Mouse (Mus musculus): Measurements from ENCODE around the gene Ptger1.

The Ptger1 gene

GRCm38 (mm10) chr8:83665969-83666865 is at the start of gene Ptger1:
TSS of gene Ptger1 (plus strand) at chr8:83666678.
- no peak for DNase-seq (ENCODE audit: low read depth, low spot score)

DNA sequence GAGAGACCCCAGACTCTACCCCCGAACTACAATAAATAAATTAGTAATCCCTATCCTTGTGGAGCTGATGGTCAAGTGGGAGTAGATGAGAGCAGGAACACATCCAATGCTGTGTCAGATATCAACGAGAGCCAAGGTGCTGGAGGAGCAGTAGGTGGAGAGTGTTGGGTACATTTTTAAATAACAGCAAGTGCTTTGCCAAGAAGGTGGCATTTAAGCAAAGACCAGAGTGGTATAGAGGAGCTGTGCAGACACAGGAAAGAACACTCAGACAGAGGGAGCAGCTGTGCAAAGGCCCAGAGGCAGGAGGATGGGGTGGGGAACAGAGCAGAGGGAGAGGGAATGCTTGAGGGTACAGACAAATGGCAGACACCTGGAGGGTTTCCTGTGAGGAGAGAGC is 49.4 kb upstream of the Ptger1 start:
- no peak for DNase-seq (ENCODE audit: low read depth, low spot score)

GRCm38 (mm10) chr8:83618566-83618965 is 47.9 kb upstream of the Ptger1 start:
- DNase-seq (ENCODE audit: low read depth, low spot score), result peak; percentile 81

DNA sequence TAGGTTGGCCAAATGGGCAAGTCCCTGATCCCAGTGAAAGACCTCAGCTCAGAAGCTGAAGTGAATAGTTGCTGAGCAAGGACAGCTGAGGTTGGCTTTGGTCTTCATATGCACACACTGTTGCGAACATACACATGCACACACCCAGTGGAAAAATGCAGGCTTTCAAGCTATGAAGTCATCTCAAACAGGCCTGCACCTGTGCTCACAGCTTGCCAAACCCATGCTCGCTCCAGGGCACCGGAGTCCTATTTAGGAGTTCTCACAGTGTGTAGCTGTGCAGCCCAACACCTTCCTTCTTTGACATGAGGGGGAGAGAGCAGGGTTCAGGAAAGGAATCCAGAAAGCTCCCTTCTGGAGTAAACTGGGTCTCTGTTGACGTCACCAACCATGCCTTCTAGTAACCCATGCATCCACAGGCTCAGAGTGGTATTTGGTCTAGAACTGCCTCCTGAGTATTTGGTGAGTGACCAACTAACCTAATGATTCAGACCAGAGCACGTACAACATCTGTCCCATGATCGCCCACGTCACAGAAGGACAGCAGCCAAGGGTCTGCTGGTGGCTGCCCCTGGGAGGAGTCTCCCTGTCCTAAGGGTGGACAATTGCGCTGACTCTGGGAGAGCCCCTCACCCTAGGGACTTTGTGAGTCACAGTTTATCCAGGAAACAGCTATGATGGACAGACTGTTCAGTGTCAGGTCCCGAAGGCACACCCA is 46.8 kb upstream of the Ptger1 start:
- DNase-seq (ENCODE audit: low read depth, low spot score), result no peak

GRCm38 (mm10) chr8:83621691-83622388 is 44.6 kb upstream of the Ptger1 start:
- DNase-seq (ENCODE audit: low read depth, low spot score), result no peak

DNA sequence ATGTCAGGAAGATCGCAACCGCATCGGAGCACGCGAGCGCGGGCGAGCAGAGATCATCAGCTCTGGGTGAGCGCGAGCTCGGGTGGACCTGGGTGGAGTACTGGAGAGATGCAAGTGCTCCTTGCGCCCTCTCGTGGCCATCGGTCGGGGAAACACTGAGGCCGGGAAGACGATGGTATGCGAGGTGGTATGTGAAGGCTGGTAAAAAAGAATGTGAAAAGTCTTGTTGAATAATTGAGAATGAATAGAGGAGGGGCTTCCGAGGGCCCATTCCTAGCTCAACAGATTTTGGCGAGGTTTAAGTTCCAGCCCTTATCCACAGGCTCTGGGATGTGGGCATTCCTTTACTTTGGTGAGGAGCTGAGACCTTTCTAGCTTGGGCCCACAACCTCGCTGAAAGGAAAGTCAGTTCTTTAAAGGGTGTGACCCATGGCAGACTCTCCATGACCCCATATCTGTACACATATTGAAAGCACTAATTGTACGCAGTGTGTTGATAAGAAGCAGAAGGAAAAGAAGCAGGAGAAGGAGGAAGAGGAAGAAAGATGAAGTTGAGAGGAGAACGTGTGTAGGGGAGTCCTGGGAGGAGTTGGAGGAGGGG is 44.0 kb upstream of the Ptger1 start:
- DNase-seq (ENCODE audit: low read depth, low spot score), result peak; percentile 84

- no peak for DNase-seq (ENCODE audit: low read depth, low spot score)
These were observed 42.9 kb upstream of the Ptger1 start for GRCm38 (mm10) chr8:83623549-83623948.

GRCm38 (mm10) chr8:83624739-83625138 is 41.7 kb upstream of the Ptger1 start:
- no peak for DNase-seq (ENCODE audit: low read depth, low spot score)

- DNase-seq (ENCODE audit: low read depth, low spot score), result no peak
These were observed 40.7 kb upstream of the Ptger1 start for GRCm38 (mm10) chr8:83625676-83626299.

DNA sequence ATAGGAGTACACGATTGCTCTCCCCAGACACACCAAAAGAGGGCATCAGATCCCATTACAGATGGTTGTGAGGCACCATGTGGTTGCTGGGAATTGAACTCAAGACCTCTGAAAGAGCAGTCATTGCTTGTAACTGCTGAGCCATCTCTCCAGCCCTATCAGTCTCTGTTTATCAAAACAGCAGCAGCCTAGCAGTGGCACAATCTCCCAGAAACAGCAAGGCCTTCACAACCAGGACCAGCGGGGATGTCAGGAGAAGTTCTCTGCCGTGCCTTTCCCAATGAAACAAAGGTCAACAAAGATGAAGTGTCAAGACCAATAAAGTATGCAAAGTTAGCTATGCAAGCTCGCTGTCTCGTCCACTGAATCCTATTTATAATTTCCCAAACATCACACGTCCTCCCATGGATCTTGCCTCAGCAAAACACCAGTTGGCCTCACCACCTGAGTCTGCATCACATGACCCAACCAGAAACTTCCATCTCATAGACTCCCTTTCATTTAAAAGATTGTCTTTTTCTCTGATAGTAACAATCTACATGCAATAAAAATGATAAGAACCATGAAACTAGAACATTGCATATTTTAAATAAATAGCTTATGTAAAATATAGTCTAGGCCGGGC is 34.3 kb upstream of the Ptger1 start:
- no peak for DNase-seq (ENCODE audit: low read depth, low spot score)

- DNase-seq (ENCODE audit: low read depth, low spot score), result no peak
These were observed 27.6 kb upstream of the Ptger1 start for GRCm38 (mm10) chr8:83638856-83639255.

DNA sequence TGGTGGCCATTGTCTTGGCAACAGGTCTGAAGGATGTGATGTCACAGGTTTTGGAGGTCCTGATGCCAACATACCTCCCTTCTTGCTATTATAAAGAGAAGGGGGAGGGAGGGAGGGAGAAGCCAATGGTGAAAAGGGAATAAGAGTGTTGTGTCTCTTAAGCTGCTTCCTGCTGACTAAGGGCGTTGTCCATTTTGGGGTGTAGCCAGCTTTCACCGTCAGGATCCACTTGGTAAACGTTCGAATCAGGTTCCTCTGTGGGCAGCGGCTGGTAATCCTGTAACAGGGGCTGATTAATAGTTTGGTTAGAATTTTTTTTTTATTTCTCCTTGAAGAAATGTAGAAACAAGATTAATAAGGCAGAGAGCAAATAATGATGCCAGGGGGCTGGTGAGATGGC is 26.8 kb upstream of the Ptger1 start:
- no peak for DNase-seq (ENCODE audit: low read depth, low spot score)

- peak; percentile 57 for DNase-seq (ENCODE audit: low read depth, low spot score)
These were observed 19.0 kb upstream of the Ptger1 start for GRCm38 (mm10) chr8:83647511-83647910.

- DNase-seq (ENCODE audit: low read depth, low spot score), result peak; percentile 74
These were observed 18.4 kb upstream of the Ptger1 start for GRCm38 (mm10) chr8:83648031-83648430.

DNA sequence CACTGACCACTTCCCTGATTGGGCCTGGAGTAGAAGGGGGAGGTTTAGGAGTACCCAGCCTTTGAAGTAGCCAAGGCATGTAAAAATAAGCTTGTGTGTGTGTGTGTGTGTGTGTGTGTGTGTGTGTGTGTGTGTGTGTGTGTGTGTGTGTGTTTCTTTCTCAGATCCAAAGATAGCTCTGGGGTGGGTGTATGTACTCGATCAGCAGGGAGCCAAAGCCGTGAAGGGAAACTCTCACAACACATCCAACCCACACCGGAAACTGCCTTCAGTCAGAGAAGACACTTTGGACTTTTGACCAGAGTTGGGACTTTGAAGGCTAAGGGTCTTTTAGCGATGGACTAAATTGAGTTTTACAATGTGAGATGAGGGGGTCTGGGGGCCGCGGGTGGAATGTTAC is 16.8 kb upstream of the Ptger1 start:
- no peak for DNase-seq (ENCODE audit: low read depth, low spot score)

DNA sequence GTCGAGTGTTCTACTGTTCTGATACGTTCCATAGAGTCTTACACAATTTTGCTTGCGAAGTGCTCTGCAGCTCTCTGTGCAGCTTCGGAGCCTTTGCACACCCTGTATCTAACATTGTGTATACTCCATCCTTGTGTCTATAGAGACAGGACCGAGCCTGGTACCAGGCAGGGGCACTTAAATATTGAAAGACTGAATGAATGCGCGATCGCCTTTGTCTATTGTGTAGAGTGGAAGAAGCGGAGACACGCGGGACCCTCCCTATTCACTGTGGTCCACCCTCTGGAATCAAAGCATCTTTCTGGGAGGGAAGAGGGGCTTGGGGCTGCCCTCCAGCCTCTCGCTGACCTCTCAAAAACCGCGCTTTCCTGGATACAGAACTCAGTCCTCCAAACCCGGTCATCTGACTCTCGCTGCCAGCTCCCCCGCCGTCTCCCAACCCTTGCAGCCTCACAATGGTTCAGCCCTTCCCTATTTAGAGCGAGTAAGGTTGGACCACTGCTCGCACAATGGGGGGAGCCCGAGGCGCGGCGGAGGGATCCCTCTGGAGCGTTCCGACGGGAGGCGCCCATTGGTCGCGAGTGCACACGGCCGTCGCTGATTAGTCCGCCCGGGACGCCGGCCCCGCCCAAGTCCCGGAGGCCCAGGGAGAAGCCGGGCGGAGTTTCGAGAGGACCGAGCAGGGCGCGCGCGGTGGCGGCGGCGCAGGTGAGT is 14.3 kb upstream of the Ptger1 start, which contains the start of gene Gipc1:
Gipc1 (plus strand) TSS at position 648 of the 714 bp plus-strand sequence.
- DNase-seq (ENCODE audit: low read depth, low spot score), result peak; percentile 99

- peak; percentile 87 for DNase-seq (ENCODE audit: low read depth, low spot score)
These were observed 13.5 kb upstream of the Ptger1 start for GRCm38 (mm10) chr8:83652744-83653661.

DNA sequence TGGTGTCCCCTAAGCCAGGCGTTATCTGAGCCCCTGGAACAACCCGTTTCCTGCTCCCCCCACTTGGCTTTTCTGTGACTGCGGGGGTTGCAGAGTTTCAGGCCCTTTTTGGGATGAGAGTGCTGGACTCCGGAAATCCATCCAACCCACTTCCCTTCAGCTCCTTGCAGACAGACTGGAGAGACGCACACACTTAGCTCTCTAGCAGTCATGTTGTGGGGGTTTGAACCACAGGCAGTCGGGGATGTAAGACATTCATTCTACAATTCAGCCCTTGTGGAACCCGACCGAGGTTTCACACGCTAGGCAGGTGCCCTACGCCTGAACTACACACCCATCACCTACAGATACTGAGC is 12.8 kb upstream of the Ptger1 start:
- no peak for DNase-seq (ENCODE audit: low read depth, low spot score)

DNA sequence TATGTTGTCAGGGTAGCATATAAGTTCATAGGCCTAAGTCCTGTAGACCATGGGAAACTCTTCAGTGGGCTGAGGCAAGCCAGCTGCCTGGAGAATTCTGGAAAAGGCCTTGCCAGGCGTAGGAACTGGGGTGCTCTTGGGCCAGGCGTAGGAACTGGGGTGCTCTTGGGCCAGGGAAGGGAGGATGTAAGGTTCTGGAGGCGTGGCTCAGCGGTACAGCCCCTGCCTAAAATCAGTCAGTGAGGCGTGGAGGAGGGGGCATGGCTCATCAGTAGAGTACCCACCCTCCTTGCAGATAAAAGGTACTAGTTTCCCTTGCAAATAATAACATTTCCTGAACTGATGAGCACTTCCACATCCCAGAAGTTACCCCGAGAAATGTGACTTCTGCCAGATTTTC is 11.8 kb upstream of the Ptger1 start:
- DNase-seq (ENCODE audit: low read depth, low spot score), result no peak

All from R1 (cell line).